Mouse (Mus musculus) hindbrain, embryonic 14.5 days (tissue): ENCODE measurements at regions not wholly inside any gene's neighbourhood (a gene's known extent, or its start where the extent isn't known, plus 50 kb on each side); places are given as distances from the start of the nearest gene placed in this dataset.

Source experiments
- ATAC-seq: fragments of 200-750 bp; cut with Nextera tagmentation; 2 replicates; pipeline ENCODE4 v1.8.0; 2017; ENCODE audit warnings: moderate number of reproducible peaks, mild to moderate bottlenecking, moderate TSS enrichment, moderate library complexity; ENCODE audit not compliant: low FRiP score
- DNase-seq: peaks from one replicate; pipeline ENCODE4 v3.0.0-alpha.2; 2015; ENCODE audit warnings: low spot score
- H3K27ac ChIP-seq: fragments of 300-500 bp; sonication (generic); 2 replicates; pipeline ENCODE4 v1.5.1; 2014; ENCODE audit warnings: mild to moderate bottlenecking, moderate library complexity
- H3K27me3 ChIP-seq: fragments of 300-500 bp; sonication (generic); 2 replicates; pipeline ENCODE4 v1.6.1; 2014; ENCODE audit warnings: mild to moderate bottlenecking, low read length, mixed read lengths; ENCODE audit not compliant: control insufficient read depth, insufficient read depth
- H3K36me3 ChIP-seq: fragments of 300-500 bp; sonication (generic); replicated peaks from 2 replicates; pipeline ENCODE4 v1.6.1; 2014; ENCODE audit not compliant: control insufficient read depth, insufficient read depth
- H3K4me1 ChIP-seq: fragments of 300-500 bp; sonication (generic); replicated peaks from 2 replicates; pipeline ENCODE4 v1.6.1; 2014; ENCODE audit warnings: antibody characterized with exemption, low read length, mixed read lengths; ENCODE audit not compliant: control insufficient read depth, insufficient read depth
- H3K4me2 ChIP-seq: fragments of 300-500 bp; sonication (generic); replicated peaks from 2 replicates; pipeline ENCODE4 v1.6.1; 2014; ENCODE audit warnings: mild to moderate bottlenecking, moderate library complexity
- H3K4me3 ChIP-seq: fragments of 300-500 bp; sonication (generic); replicated peaks from 2 replicates; pipeline ENCODE4 v1.5.1; 2014; ENCODE audit warnings: mild to moderate bottlenecking, low read length
- H3K9ac ChIP-seq: fragments of 300-500 bp; sonication (generic); 2 replicates; pipeline ENCODE4 v1.6.1; 2014
- H3K9me3 ChIP-seq: fragments of 300-500 bp; sonication (generic); 2 replicates; pipeline ENCODE4 v1.6.1; 2016; ENCODE audit warnings: low read length; ENCODE audit not compliant: control insufficient read depth
- WGBS: fragments of 180-500 bp; shearing (Covaris S2); extraction: QIAGEN DNeasy Blood & Tissue Kit; methylation state at CpG from one replicate; pipeline ENCODE4 v1.1.7; 2014; 5-methylcytosine and 5-hydroxymethylcytosine counted together

DNA sequence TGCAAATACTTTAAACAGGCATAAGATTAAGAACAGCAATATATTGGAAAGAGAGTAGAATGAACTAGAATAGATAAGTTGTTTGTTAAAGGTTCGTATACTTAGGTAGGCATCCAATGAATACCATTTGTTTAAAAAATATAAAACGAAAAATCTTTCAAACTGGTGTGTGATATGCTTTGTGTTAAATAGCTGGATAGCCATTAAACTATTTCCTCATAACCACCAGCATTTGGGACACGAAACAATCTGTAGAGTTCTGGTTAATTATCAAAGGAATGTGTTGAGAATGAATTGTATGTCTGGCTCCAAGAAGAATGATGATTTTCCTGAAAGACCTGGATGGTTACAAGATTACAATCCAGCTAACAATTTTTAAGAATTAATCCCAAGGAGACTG lies 891.4 kb downstream of the Slitrk1 start:
- no peak for DNase-seq
- H3K27me3 ChIP-seq, result no peaks in the 10 kb centered on the region
- no peaks in the 10 kb centered on the region for H3K4me1 ChIP-seq
- no peak for ATAC-seq
- H3K27ac ChIP-seq, result no peak overlapping the region
- no peak overlapping the region for H3K4me2 ChIP-seq
- no peak overlapping the region for H3K9ac ChIP-seq
- no peak overlapping the region for H3K4me3 ChIP-seq
- no peaks in the 10 kb centered on the region for H3K36me3 ChIP-seq
- WGBS, result 74% methylated on average over 3 of the region's 3 CpGs
- no peaks in the 10 kb centered on the region for H3K9me3 ChIP-seq

DNA sequence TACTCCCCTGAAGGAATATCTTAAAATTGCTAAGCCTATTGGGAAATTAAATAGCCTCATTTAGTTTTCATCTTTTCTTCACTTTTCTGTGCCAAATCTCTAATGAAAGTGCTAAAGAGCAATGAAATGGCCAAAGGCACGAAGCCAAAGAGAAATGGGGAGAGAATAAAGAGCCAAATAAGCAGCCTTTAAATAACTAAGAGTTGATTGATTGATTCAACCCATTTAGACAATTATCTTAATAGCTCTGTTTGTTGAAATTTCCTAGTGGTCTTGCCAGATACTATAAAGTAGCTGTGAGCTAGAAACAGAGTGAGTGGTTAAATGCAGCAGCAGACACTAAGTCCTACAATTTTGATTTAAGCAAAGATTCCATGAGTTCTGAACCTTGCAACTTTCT lies 891.9 kb downstream of the Slitrk1 start:
- DNase-seq, result peak; percentile 49
- 55% methylated on average over 1 of the region's 1 CpGs for WGBS
- no peak overlapping the region for H3K9ac ChIP-seq

DNA sequence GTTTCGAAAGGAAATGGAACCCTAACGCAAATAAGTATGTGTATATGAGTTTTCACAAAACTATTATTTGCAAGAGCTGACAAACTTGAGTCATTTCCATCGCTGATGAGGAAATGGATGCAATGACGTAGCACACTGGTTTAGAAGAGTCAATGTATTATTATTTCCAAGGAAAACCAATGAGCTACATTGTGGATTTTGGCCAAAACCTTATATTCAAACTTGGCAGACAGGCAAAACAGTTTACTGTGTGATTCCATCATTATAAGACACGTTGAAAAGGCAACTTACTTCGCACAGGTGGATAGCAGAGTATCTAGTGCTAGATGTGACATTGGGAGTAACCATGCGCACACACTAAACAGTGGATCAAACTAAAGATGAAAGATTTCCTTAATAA lies 892.6 kb downstream of the Slitrk1 start:
- Histone ChIP-seq H3K27me3 (no peaks in the 10 kb centered on the region), H3K9ac (no peak overlapping the region), H3K4me1 (no peaks in the 10 kb centered on the region), H3K27ac (no peak overlapping the region), H3K36me3 (no peaks in the 10 kb centered on the region), H3K4me2 (no peak overlapping the region), H3K4me3 (no peak overlapping the region), H3K9me3 (no peaks in the 10 kb centered on the region)
- ATAC-seq, result no peak
- DNase-seq, result no peak
- 89% methylated on average over 7 of the region's 7 CpGs for WGBS

More for the DNA sequence above, 891.9 kb downstream of the Slitrk1 start:
- Histone ChIP-seq H3K9me3 (no peaks in the 10 kb centered on the region), H3K4me2 (no peak overlapping the region), H3K4me3 (no peak overlapping the region), H3K36me3 (no peaks in the 10 kb centered on the region), H3K27me3 (no peaks in the 10 kb centered on the region), H3K4me1 (no peaks in the 10 kb centered on the region), H3K27ac (no peak overlapping the region)
- ATAC-seq, result no peak

DNA sequence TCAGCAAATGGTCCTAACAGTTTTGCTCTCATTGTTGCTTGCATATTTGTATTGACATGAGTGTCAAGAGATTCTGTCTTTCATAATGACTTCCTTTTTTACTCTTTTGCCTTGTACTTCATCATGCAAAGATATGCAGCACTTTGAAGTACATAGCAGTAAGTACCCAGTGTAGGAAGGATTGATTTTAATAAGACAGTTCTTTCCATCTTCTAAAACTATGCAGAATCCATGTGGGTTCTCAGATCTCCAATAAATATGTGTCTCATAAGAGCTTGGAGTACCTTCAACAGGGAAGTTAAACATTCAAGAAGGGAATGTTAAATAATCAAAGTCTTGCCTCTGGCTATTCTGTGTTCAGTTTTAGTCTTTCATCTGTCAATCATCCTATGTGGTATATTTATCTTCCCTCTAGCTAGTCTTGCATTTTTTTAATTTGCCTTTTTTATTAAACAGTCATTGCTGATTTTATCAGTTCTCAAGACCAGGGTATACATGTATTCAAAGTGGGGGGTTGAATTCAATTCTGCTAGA lies 926.1 kb downstream of the Slitrk1 start:
- Histone ChIP-seq H3K9ac (no peak overlapping the region), H3K9me3 (no peaks in the 10 kb centered on the region), H3K4me2 (no peak overlapping the region), H3K27me3 (no peaks in the 10 kb centered on the region), H3K27ac (no peak overlapping the region), H3K4me1 (no peaks in the 10 kb centered on the region), H3K4me3 (no peak overlapping the region), H3K36me3 (no peaks in the 10 kb centered on the region)
- ATAC-seq (no peak), DNase-seq (no peak)

DNA sequence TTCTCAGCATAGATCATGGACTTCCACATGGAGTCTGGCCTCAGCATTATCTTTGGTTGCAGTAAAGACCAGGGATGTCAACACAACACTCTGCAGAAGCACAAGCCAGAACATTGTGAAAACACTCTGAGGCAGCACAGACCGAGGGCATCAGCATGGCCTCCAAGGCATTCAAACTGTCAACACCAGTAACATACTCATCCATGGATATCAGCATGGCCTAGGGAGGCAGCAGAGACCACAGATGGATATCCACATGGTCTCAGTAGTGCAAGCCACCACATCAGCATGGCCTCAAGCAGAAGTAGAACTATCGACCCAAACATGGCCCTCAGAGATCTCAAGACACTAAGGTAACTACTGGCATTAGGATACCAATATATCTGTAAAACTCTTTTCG lies 935.8 kb downstream of the Slitrk1 start:
- no peak for DNase-seq
- Histone ChIP-seq H3K4me3 (no peak overlapping the region), H3K36me3 (no peaks in the 10 kb centered on the region), H3K9ac (no peak overlapping the region), H3K9me3 (no peaks in the 10 kb centered on the region), H3K27ac (no peak overlapping the region), H3K4me1 (no peaks in the 10 kb centered on the region), H3K27me3 (no peaks in the 10 kb centered on the region), H3K4me2 (no peak overlapping the region)
- ATAC-seq, result no peak
- 89% methylated on average over 3 of the region's 3 CpGs for WGBS

DNA sequence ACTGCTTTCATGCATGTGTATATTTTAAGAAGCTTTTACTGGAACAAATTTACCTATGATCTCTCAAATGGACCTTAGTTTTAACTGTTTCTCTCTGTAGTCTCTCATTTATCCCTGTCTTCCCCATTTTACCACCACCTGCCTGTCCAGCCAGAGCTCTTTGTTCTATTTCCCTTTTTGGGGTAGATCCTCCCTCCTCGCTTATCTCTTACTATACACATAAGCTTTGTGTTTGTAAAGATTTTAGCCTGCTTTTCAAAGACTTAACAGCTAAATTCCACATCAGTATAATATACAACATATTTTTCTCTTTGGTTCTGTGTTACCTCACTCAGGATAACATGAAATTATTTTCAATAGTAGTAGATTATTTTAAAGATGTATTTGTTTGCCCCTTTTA lies 961.9 kb downstream of the Slitrk1 start:
- Histone ChIP-seq H3K4me3 (no peak overlapping the region), H3K27ac (no peak overlapping the region), H3K9ac (no peak overlapping the region), H3K36me3 (no peaks in the 10 kb centered on the region), H3K27me3 (no peaks in the 10 kb centered on the region), H3K9me3 (no peaks in the 10 kb centered on the region), H3K4me2 (no peak overlapping the region), H3K4me1 (no peaks in the 10 kb centered on the region)
- ATAC-seq (no peak), DNase-seq (no peak)
- WGBS, result 89% methylated on average over 1 of the region's 1 CpGs

DNA sequence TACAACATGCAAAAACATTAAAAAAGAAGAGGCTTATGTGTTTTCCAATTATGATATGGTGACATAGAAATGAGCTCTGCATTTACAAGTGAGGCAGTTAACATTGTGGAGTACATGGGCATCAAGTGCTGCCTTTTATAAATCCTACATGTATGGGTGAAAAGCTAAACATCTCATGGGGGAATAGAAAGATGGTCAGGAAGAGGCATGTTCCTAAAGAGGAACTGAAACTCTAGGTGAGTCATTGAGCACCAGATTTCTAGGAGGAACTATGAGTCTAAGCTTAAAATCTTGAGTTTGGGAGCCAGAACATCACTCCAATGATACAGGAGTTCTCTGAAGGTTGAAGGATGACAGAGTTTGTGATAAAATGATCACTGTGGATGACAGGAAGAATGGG lies 1010.2 kb downstream of the Slitrk1 start:
- Histone ChIP-seq H3K27me3 (no peaks in the 10 kb centered on the region), H3K9me3 (no peaks in the 10 kb centered on the region), H3K36me3 (no peaks in the 10 kb centered on the region), H3K4me1 (no peaks in the 10 kb centered on the region), H3K27ac (no peak overlapping the region), H3K4me3 (no peak overlapping the region), H3K9ac (no peak overlapping the region), H3K4me2 (no peak overlapping the region)
- ATAC-seq, result no peak
- no peak for DNase-seq

DNA sequence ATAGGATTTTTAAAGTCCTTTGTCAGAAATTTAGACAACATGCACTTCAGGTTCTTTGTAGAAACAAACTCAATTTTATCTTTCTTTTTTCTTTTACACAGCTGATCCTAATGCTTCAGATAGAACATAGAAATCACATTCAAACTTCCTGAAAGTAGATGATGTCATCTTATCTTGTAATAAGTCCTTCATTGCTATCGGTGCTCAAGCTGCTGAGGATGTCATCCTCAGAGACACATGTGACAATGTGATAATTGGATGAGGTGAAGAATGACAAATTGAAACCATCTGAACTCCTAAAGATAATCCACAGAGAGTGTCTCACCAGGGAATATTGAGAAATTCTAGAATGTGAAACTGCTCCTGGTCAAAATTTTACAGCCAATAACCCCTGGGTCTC lies 1012.1 kb downstream of the Slitrk1 start:
- no peaks in the 10 kb centered on the region for H3K4me1 ChIP-seq
- ATAC-seq (no peak), DNase-seq (no peak)
- H3K4me2 ChIP-seq, result no peak overlapping the region
- no peak overlapping the region for H3K9ac ChIP-seq
- WGBS, result 56% methylated on average over 1 of the region's 1 CpGs
- no peaks in the 10 kb centered on the region for H3K36me3 ChIP-seq
- H3K9me3 ChIP-seq, result no peaks in the 10 kb centered on the region
- H3K27me3 ChIP-seq, result no peaks in the 10 kb centered on the region
- H3K4me3 ChIP-seq, result no peak overlapping the region
- no peak overlapping the region for H3K27ac ChIP-seq

DNA sequence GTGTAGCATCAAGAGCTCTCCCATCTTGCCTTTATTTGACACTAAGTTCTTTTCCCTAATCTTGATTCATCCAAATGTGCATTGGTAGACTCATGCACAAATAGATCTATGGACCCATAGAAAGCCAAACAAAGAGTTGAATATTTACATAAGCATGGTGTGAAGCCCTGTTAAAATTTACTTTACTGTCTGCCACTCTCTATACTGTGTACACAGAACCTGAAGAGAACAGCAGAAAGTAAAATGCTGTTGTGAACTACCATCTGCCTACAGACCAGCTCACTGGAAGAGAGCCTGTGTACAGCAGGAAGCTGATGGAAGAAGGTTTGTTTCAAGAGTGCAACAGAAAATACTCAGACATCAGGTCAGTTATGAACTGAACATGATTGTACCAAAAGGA lies 1053.1 kb downstream of the Slitrk1 start:
- DNase-seq (no peak), ATAC-seq (no peak)
- H3K4me1 ChIP-seq, result no peaks in the 10 kb centered on the region
- no peaks in the 10 kb centered on the region for H3K27me3 ChIP-seq
- H3K27ac ChIP-seq, result no peak overlapping the region
- no peak overlapping the region for H3K9ac ChIP-seq
- H3K4me2 ChIP-seq, result no peak overlapping the region
- H3K9me3 ChIP-seq, result no peaks in the 10 kb centered on the region
- no peak overlapping the region for H3K4me3 ChIP-seq
- H3K36me3 ChIP-seq, result no peaks in the 10 kb centered on the region

DNA sequence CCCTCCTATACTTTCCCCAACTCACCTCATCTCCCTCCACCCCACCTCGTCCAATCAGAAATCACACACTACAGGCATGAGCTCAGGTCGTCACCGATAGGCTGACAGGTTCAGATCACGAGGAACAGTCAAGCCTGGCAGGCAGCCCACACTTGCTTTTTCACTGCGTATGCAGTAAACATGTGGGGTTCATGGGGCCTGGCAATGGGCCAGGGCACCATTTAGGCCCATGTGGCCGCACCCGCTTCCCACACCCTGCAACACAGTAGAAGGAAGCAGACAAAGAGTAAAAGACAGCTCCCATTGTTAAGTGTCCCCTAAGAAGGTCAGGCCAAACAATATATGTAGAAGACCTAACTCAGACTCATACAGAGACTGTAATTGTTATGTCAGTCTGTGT lies 1064.3 kb downstream of the Slitrk1 start:
- Histone ChIP-seq H3K4me1 (no peaks in the 10 kb centered on the region), H3K27ac (no peak overlapping the region), H3K9ac (no peak overlapping the region), H3K36me3 (no peaks in the 10 kb centered on the region), H3K9me3 (no peaks in the 10 kb centered on the region), H3K4me3 (no peak overlapping the region), H3K27me3 (no peaks in the 10 kb centered on the region), H3K4me2 (no peak overlapping the region)
- 62% methylated on average over 7 of the region's 7 CpGs for WGBS
- no peak for ATAC-seq
- DNase-seq, result no peak
